Mouse (Mus musculus) CH12.LX (cell line): ENCODE results near the gene D16Ertd472e.

Experiments
- MAX ChIP-seq: IDR thresholded peaks from 2 replicates; pipeline ENCODE4 v1.6.1; 2011; ENCODE audit warnings: low read length, improper control_type of control experiment
- MXI1 ChIP-seq: IDR thresholded peaks from 2 replicates; pipeline ENCODE4 v1.6.1; 2011; ENCODE audit warnings: mild to moderate bottlenecking, low read depth, low read length, improper control_type of control experiment

DNA sequence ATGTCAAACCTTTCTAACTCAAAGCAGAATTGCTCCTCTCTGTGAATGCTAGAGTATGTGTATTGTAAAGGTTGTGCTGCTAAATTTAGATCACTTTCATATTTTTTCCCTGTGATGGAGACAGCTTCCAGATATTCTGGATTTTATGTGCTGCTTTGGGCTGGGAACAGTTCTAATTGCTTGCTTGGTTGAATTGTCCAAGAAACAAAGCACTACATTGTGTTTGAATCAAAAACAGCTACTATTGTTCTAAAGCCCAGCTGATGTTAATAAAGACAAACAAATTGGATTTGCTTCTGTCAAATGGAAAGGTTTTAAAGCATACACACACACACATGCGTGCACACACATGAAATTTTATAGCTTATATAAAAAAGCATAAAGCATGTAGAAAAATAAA is 22.4 kb upstream of the D16Ertd472e start:
- no peak for TF ChIP-seq MXI1
- TF ChIP-seq MAX = no peak
